Mouse (Mus musculus) MEL (cell line): ENCODE data around the gene Ssbp1. TPM values are rescaled to one million over a fixed set of nuclear protein-coding genes. Genes with fewer than 3 reads are reported as not detected.

Experiments
- DNase-seq: peaks from one replicate; pipeline ENCODE4 v3.0.0; 2011; ENCODE audit warnings: low read depth, low spot score
- H3K27ac ChIP-seq: 2 replicates; pipeline ENCODE4 v1.5.1; 2012; ENCODE audit warnings: low read depth, mild to moderate bottlenecking, control low read depth, low read length, moderate library complexity; ENCODE audit not compliant: control insufficient read depth
- H3K27me3 ChIP-seq, 2 experiments: fragments of 150-350 bp in 1 of 2; sonication (generic) in 1 of 2; 2 replicates each; pipeline ENCODE4 v1.6.1; 2012; ENCODE audit warnings: low read length in 2 of 2, mild to moderate bottlenecking in 2 of 2, improper control_type of control experiment in 1 of 2, moderate library complexity in 1 of 2; ENCODE audit not compliant: insufficient read depth in 2 of 2, control insufficient read depth in 1 of 2
- H3K36me3 ChIP-seq, 2 experiments: 2 replicates each; pipeline ENCODE4 v1.6.1; 2012 to 2014; ENCODE audit warnings: low read length in 2 of 2, improper control_type of control experiment in 1 of 2, inconsistent platforms in 1 of 2, mild to moderate bottlenecking in 1 of 2; ENCODE audit not compliant: insufficient read depth in 2 of 2, control insufficient read depth in 1 of 2
- H3K4me1 ChIP-seq, 2 experiments: fragments of 150-350 bp in 1 of 2; sonication (generic) in 1 of 2; 2 replicates each; pipeline ENCODE4 v1.6.1; 2012; ENCODE audit warnings: low read length in 2 of 2, improper control_type of control experiment in 1 of 2, mild to moderate bottlenecking in 1 of 2; ENCODE audit not compliant: insufficient read depth in 2 of 2, control insufficient read depth in 1 of 2
- H3K4me3 ChIP-seq, 2 experiments: fragments of 150-350 bp in 1 of 2; sonication (generic) in 1 of 2; 2 replicates each; pipeline ENCODE4 v1.5.1; 2012; ENCODE audit warnings: low read depth in 2 of 2, low read length in 2 of 2, mild to moderate bottlenecking in 2 of 2, moderate library complexity in 2 of 2, control low read depth in 1 of 2, improper control_type of control experiment in 1 of 2; ENCODE audit not compliant: control insufficient read depth in 1 of 2, insufficient read depth in 1 of 2
- H3K79me2 ChIP-seq: 2 replicates; pipeline ENCODE4 v1.6.1; 2012; ENCODE audit warnings: mild to moderate bottlenecking, low read length, moderate library complexity; ENCODE audit not compliant: control insufficient read depth, poor library complexity, insufficient read depth
- H3K9ac ChIP-seq: 2 replicates; pipeline ENCODE4 v1.6.1; 2012; ENCODE audit warnings: low read depth, mild to moderate bottlenecking, control low read depth, low read length, moderate library complexity; ENCODE audit not compliant: control insufficient read depth, poor library complexity, severe bottlenecking
- H3K9me3 ChIP-seq: fragments of 150-350 bp; sonication (generic); replicated peaks from 2 replicates; pipeline ENCODE4 v1.6.1; 2012; ENCODE audit warnings: mild to moderate bottlenecking, low read length, improper control_type of control experiment, moderate library complexity; ENCODE audit not compliant: insufficient read depth
- BHLHE40 ChIP-seq: IDR thresholded peaks from 2 replicates; pipeline ENCODE4 v1.6.1; 2012; ENCODE audit warnings: low read depth, mild to moderate bottlenecking, inconsistent platforms, low read length, improper control_type of control experiment, borderline replicate concordance
- CHD1 ChIP-seq: IDR thresholded peaks from 2 replicates; pipeline ENCODE4 v1.6.1; 2012; ENCODE audit warnings: low read depth, mild to moderate bottlenecking, inconsistent platforms, low read length, improper control_type of control experiment
- CHD2 ChIP-seq: IDR thresholded peaks from 2 replicates; pipeline ENCODE4 v1.6.1; 2011; ENCODE audit warnings: low read length, improper control_type of control experiment
- CTCF ChIP-seq, 3 experiments: IDR thresholded peaks in 2 of 3; conservative IDR thresholded peaks in 1 of 3; 2 replicates each; pipeline ENCODE4 v1.5.1; 2011 to 2012; ENCODE audit warnings: low read length in 3 of 3, low read depth in 2 of 3, mild to moderate bottlenecking in 2 of 3, improper control_type of control experiment in 1 of 3, inconsistent platforms in 1 of 3, mixed read lengths in 1 of 3, moderate library complexity in 1 of 3; ENCODE audit not compliant: control insufficient read depth in 1 of 3, insufficient read depth in 1 of 3, poor library complexity in 1 of 3, severe bottlenecking in 1 of 3
- E2F4 ChIP-seq: IDR thresholded peaks from 2 replicates; pipeline ENCODE4 v1.6.1; 2011; ENCODE audit warnings: low read depth, low read length, improper control_type of control experiment, borderline replicate concordance
- ETS1 ChIP-seq: IDR thresholded peaks from 2 replicates; pipeline ENCODE4 v1.6.1; 2012; ENCODE audit warnings: low read depth, mild to moderate bottlenecking, inconsistent platforms, low read length, improper control_type of control experiment, moderate library complexity
- GATA1 ChIP-seq: IDR thresholded peaks from 2 replicates; pipeline ENCODE4 v1.6.1; 2011; ENCODE audit warnings: low read depth, low read length, improper control_type of control experiment
- HCFC1 ChIP-seq: IDR thresholded peaks from 2 replicates; pipeline ENCODE4 v1.6.1; 2012; ENCODE audit warnings: low read depth, mild to moderate bottlenecking, inconsistent platforms, low read length, improper control_type of control experiment, moderate library complexity
- JUND ChIP-seq: IDR thresholded peaks from 2 replicates; pipeline ENCODE4 v1.6.1; 2011; ENCODE audit warnings: low read depth, mild to moderate bottlenecking, improper control_type of control experiment, low read length
- KAT2A ChIP-seq: conservative IDR thresholded peaks from 2 replicates; pipeline ENCODE4 v1.6.1; 2012; ENCODE audit warnings: low read depth, low read length, improper control_type of control experiment, inconsistent platforms
- MAFK ChIP-seq: IDR thresholded peaks from 2 replicates; pipeline ENCODE4 v1.6.1; 2011; ENCODE audit warnings: low read depth, mild to moderate bottlenecking, low read length, improper control_type of control experiment, borderline replicate concordance
- MAX ChIP-seq: IDR thresholded peaks from 2 replicates; pipeline ENCODE4 v1.6.1; 2011; ENCODE audit warnings: low read length, improper control_type of control experiment
- MEF2A ChIP-seq: IDR thresholded peaks from 2 replicates; pipeline ENCODE4 v1.6.1; 2014; ENCODE audit warnings: low read depth, mild to moderate bottlenecking, inconsistent platforms, low read length, improper control_type of control experiment; ENCODE audit not compliant: poor library complexity, insufficient replicate concordance, severe bottlenecking; ENCODE audit errors: extremely low read depth
- MXI1 ChIP-seq: IDR thresholded peaks from 2 replicates; pipeline ENCODE4 v1.6.1; 2011; ENCODE audit warnings: mild to moderate bottlenecking, low read depth, low read length, improper control_type of control experiment
- NRF1 ChIP-seq: IDR thresholded peaks from 2 replicates; pipeline ENCODE4 v1.6.1; 2014; ENCODE audit warnings: low read depth, mild to moderate bottlenecking, inconsistent platforms, low read length, improper control_type of control experiment, moderate library complexity; ENCODE audit not compliant: poor library complexity, insufficient read depth, severe bottlenecking
- POLR2AphosphoS5 ChIP-seq: IDR thresholded peaks from 2 replicates; pipeline ENCODE4 v1.6.1; 2012; ENCODE audit warnings: low read depth, borderline replicate concordance, mild to moderate bottlenecking, inconsistent platforms, low read length, moderate library complexity, mixed read lengths
- RAD21 ChIP-seq: IDR thresholded peaks from 2 replicates; pipeline ENCODE4 v1.6.1; 2011; ENCODE audit warnings: mild to moderate bottlenecking, low read depth, low read length, improper control_type of control experiment
- SIN3A ChIP-seq: IDR thresholded peaks from 2 replicates; pipeline ENCODE4 v1.6.1; 2012; ENCODE audit warnings: low read length, improper control_type of control experiment, inconsistent platforms
- SMC3 ChIP-seq: IDR thresholded peaks from 2 replicates; pipeline ENCODE4 v1.6.1; 2011; ENCODE audit warnings: low read depth, low read length, improper control_type of control experiment
- USF1 ChIP-seq: IDR thresholded peaks from 2 replicates; pipeline ENCODE4 v1.6.1; 2014; ENCODE audit warnings: low read depth, mild to moderate bottlenecking, inconsistent platforms, low read length, improper control_type of control experiment, moderate library complexity
- USF2 ChIP-seq, 2 experiments: IDR thresholded peaks; 2 replicates each; pipeline ENCODE4 v1.6.1; 2011 to 2012; ENCODE audit warnings: improper control_type of control experiment in 2 of 2, low read length in 2 of 2, borderline replicate concordance in 1 of 2, inconsistent platforms in 1 of 2, low read depth in 1 of 2, mild to moderate bottlenecking in 1 of 2; ENCODE audit not compliant: insufficient read depth in 1 of 2
- ZC3H11A ChIP-seq: IDR thresholded peaks from 2 replicates; pipeline ENCODE4 v1.6.1; 2012; ENCODE audit warnings: low read depth, mild to moderate bottlenecking, inconsistent platforms, low read length, improper control_type of control experiment
- ZKSCAN1 ChIP-seq: IDR thresholded peaks from 2 replicates; pipeline ENCODE4 v1.6.1; 2012; ENCODE audit warnings: low read depth, mild to moderate bottlenecking, inconsistent platforms, low read length, improper control_type of control experiment, moderate library complexity
- ZNF384 ChIP-seq: IDR thresholded peaks from 2 replicates; pipeline ENCODE4 v1.6.1; 2012; ENCODE audit warnings: low read depth, mild to moderate bottlenecking, inconsistent platforms, low read length, improper control_type of control experiment
- polyA plus RNA-seq, 2 experiments: library from polyadenylated mRNA; stranded (reverse) in 1 of 2; unstranded in 1 of 2; fragments of >175 nt in 1 of 2; fragments of >200 nt in 1 of 2; gene quantifications; 2 replicates each; pipeline versions ENCODE4 v1.2.1 to v1.2.4; 2012; ENCODE audit warnings: low replicate concordance in 2 of 2, low read depth in 1 of 2; ENCODE audit not compliant: insufficient read length in 2 of 2, insufficient read depth in 1 of 2, missing spikeins in 1 of 2
- total RNA-seq: library from RNA; depleted of rRNA; stranded (reverse); fragments of 300-350 nt; gene quantifications from 2 replicates; pipeline ENCODE4 v1.2.3, GENCODE M21; 2012

Gene Ssbp1
- total and polyA plus RNA-seq, 3 experiments, result 91.7 to 99.2 TPM; not detected in 1

DNA sequence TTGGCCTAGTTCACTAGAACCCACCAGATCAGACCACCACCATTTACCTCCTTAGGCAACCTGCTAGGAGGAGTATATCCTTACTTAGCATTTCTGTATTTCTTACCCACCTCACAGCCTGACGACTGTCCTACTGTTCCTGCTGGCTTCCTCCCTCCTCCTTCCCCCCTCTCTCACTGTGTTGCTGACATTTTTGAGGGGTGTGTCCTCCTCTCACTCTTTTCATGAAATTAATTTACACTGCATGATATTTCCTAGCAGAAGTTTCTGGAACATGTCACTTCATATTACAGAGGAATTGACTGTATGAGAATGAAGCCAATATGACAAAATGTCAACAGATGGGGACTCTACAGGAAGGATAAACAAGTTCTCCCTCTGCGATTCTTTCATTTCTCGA, 42.5 kb upstream of the Ssbp1 start:
- Histone ChIP-seq H3K27ac (no peak overlapping the region), H3K27me3 (no peaks in the 10 kb centered on the region), H3K4me1 (peaks cover 0 to 13% of the 10 kb centered on the region in 2 experiments; a peak in 3 of 4 replicates), H3K79me2 (no peaks in the 10 kb centered on the region), H3K9me3 (no peaks in the 10 kb centered on the region), H3K36me3 (peaks cover 0 to 9% of the 10 kb centered on the region in 2 experiments; a peak in 2 of 4 replicates)
- TF ChIP-seq MAX (no peak), POLR2AphosphoS5 (no peak), USF2 (IDR thresholded peaks at IDR 0.05; ENCODE audit: borderline replicate concordance in 1 of 2, insufficient read depth in 1 of 2, low read depth in 1 of 2, low read length in 2 of 2) (no peak), CHD1 (no peak), SIN3A (no peak), KAT2A (no peak), ZC3H11A (no peak), NRF1 (no peak), BHLHE40 (no peak), MXI1 (no peak), CTCF (IDR thresholded peaks at IDR 0.05 in 2 of 3, conservative IDR thresholded peaks at IDR 0.05 in 1 of 3; ENCODE audit: control insufficient read depth in 1 of 3, insufficient read depth in 1 of 3, low read depth in 2 of 3, low read length in 3 of 3, poor library complexity in 1 of 3, severe bottlenecking in 1 of 3) (no peak), ZNF384 (no peak), MEF2A (no peak)
- TF ChIP-seq, all 39 proteins: peak for 0
- Histone ChIP-seq H3K9ac (no peak overlapping the region), H3K4me3 (no peak overlapping the region)
- DNase-seq, result no peak

DNA sequence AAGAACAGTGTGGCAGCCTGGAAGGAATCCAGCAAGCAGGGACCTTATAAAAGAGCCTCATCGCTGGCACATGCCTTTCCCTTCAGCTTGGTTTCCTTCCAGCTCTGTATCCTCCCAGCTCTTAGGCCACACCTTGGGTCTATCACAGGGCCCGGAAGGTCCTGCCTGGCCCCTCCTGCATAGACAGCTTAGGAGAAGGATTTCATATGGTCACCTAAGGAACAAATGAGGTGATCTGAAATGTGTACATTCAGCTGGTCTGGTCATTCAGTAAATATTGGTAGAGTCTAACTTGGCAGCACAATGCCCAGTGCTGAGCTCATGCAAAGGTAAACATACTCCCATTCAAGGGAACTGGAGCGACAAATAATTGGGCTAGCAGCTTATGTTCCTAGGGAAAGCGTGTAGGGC, 41.6 kb upstream of the Ssbp1 start:
- no peaks in the 10 kb centered on the region for H3K79me2 ChIP-seq

More for the DNA sequence above, 41.6 kb upstream of the Ssbp1 start:
- H3K27ac ChIP-seq, result no peak overlapping the region
- DNase-seq, result no peak
- H3K9ac ChIP-seq, result no peak overlapping the region
- peaks cover 0 to 13% of the 10 kb centered on the region in 2 experiments; a peak in 3 of 4 replicates for H3K4me1 ChIP-seq
- peaks cover 0 to 9% of the 10 kb centered on the region in 2 experiments; a peak in 2 of 4 replicates for H3K36me3 ChIP-seq
- TF ChIP-seq NRF1 (no peak), GATA1 (no peak), CHD2 (no peak), E2F4 (no peak), POLR2AphosphoS5 (no peak), USF2 (IDR thresholded peaks at IDR 0.05; ENCODE audit: borderline replicate concordance in 1 of 2, insufficient read depth in 1 of 2, low read depth in 1 of 2, low read length in 2 of 2) (no peak), USF1 (no peak), HCFC1 (no peak), ETS1 (no peak), SMC3 (no peak), JUND (no peak), BHLHE40 (no peak), ZKSCAN1 (no peak), MAFK (no peak), SIN3A (no peak), RAD21 (no peak), KAT2A (no peak), MEF2A (no peak), MAX (no peak)
- H3K27me3 ChIP-seq, result no peaks in the 10 kb centered on the region
- no peaks in the 10 kb centered on the region for H3K9me3 ChIP-seq
- no peak overlapping the region for H3K4me3 ChIP-seq
